Mouse (Mus musculus) embryonic fibroblast, embryonic 13.5 days (primary cell): Measurements from ENCODE around the gene Ppp6r3.

ENCODE experiments used
- CTCF ChIP-seq: IDR thresholded peaks from 2 replicates; pipeline ENCODE4 v1.5.1; 2011; ENCODE audit warnings: mild to moderate bottlenecking, control low read depth, low read length, moderate library complexity, borderline replicate concordance; ENCODE audit not compliant: insufficient read depth
- POLR2A ChIP-seq: IDR thresholded peaks from 2 replicates; pipeline ENCODE4 v1.6.1; 2011; ENCODE audit warnings: low read depth, mild to moderate bottlenecking, control low read depth, low read length, moderate library complexity

DNA sequence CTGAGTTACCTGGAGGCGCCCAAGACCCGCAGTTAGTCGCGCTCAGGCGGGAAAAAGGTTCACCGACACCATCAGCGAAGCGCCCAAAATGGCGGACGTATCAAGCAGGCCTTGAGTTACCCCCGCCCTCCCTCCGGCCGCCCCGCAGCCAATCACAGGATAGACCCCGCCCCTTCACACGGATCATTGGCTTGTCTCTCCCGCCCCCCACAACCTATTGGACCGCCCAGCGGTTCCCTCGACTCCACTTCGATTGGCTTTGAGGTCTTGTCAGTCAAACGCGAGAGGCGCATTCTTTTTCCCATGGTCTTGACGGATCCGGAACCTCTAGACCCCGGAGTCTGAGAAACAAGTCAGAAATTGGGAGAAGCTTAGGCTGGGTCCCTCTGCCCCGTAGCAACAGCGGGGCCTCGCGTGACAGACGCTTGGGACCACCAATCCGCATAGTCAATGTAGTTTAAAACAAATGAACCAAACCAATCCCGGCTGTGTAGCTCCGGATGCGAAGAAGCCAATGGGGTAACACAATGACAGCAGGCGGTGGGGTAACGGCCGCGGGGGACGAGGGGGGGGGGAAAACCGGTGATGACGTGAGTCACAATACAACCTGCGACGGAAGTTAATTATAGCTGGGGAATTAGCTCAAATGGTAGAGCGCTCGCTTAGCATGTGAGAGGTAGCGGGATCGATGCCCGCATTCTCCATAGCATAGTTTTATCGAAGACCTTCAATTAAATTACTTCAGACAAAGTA lies at the start of gene Ppp6r3:
- TF ChIP-seq CTCF (no peak), POLR2A (peak; percentile 86)
